Mouse (Mus musculus): ENCODE measurements around the gene Arhgef1.

- TF ChIP-seq TAL1 (IDR thresholded peaks at IDR 0.05; ENCODE audit: low read length) (no peak), GATA1 (IDR thresholded peaks at IDR 0.05; ENCODE audit: low read length) (no peak)
Observed at GRCm38 (mm10) chr7:24896269-24896668, 6.4 kb upstream of the Arhgef1 start.

Data from erythroblast, embryonic 14.5 days (primary cell).